Mouse (Mus musculus): ENCODE measurements around the gene Foxo3. TPM values are rescaled to one million over a fixed set of nuclear protein-coding genes. Genes with fewer than 3 reads are reported as not detected.

Gene Foxo3
- polyA plus RNA-seq (2012; rRNA removed) (16.6 and 23.4 TPM in 2 replicates), polyA plus RNA-seq (2014; fragmentation: Nextera tagmentation; extraction: Ambion mirVana) (10.8 and 11.7 TPM in 2 replicates)

DNA sequence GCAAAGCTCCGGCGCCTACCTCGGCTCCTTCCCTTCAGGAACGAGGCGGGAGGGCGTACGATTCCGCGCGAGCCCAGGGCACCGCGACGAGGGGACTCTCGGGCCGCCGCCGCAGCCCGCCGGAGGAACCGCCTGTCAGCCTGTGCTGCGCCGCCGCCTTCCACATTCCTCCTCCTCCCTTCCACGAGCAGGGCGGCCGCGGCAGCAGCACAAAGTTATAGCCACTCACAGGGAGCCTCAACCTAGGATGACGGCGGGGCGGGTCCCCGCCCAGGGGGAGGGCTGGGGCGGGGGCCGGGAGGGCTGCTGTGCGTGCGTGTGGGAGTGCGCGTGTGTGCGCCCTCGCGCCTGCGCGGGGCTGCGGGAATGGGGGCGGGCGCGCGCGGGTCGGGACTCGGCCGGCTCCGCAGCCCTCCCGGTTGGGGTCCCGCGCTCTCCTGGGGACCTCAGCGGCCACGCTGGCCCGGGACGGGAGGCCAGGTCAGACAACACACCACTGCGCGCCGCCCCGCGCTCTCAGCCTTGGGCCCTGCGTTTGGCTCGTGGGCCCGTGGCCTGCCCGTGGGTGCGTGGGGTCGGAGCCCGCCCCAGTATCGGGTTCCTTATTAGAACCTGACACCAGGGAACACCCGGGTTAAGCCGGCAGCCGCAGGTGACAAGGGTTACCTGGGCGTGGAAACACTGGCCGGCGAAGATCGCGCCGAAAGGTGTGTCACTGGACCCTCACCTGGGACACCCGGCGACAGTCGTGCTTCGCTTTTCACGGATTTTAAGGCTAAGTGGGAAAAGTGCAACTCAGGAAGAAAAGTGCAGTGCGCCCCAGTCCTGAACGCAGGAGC is at the start of gene Foxo3:
TSS of gene Foxo3 (minus strand) at position 249 of the 839 bp plus-strand sequence.
- peaks cover 11% of the 10 kb centered on the region for H3K36me3 ChIP-seq (ENCODE audit: control insufficient read depth, insufficient read depth, low read length)
- H3K27ac ChIP-seq (replicated peaks; ENCODE audit: low read depth, low read length) = peak within 1 kb of the TSS; percentile 97
- peak within 1 kb of the TSS; percentile 97 for H3K4me2 ChIP-seq (replicated peaks; ENCODE audit: low read depth, low read length, severe bottlenecking)
- peak; percentile 84 for ATAC-seq (ENCODE audit: low FRiP score, low read depth)
- 0 out of 2 replicates have a peak, but pooled peaks have one; percentile 9 for TF ChIP-seq POLR2A (IDR thresholded peaks at IDR 0.05; ENCODE audit: borderline replicate concordance, extremely low read depth, insufficient read depth, insufficient read length)
- H3K4me1 ChIP-seq (ENCODE audit: control insufficient read depth, insufficient read depth, low read length) = peaks cover 29% of the 10 kb centered on the region
- WGBS = under 1% methylated on average over 59 of the region's 88 CpGs
- no peaks in the 10 kb centered on the region for H3K27me3 ChIP-seq (ENCODE audit: control insufficient read depth, insufficient read depth, low read length)
- H3K9me3 ChIP-seq (ENCODE audit: control insufficient read depth, low read length) = no peaks in the 10 kb centered on the region
- DNase-seq (ENCODE audit: low spot score) = peak; percentile 92
- peak within 1 kb of the TSS; percentile 77 for H3K9ac ChIP-seq (ENCODE audit: low read depth, low read length, severe bottlenecking)
- peak within 1 kb of the TSS; percentile 85 for H3K4me3 ChIP-seq (replicated peaks; ENCODE audit: low read length)

DNA sequence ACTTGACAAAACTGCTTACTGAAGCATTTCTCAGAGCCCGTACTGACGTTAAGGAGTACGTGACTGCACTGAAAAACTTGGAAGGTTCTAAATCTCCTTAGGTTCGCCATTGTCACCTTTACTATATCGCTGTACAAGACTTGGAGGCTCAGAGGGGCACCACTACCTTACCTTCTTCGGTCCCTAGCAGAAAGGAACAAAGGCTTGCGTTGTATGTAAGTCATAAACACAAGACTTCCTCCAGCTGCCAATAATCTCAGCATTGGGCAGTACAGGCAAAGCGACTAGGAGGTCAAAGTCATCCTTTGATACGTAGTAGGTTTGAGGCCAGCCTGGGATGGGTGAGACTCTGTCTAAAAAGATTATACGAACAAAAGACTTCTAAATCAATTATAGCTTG is 48.8 kb upstream of the Foxo3 start:
- no peak overlapping the region for H3K9ac ChIP-seq (ENCODE audit: low read depth, low read length, severe bottlenecking)
- DNase-seq (ENCODE audit: low spot score) (no peak), ATAC-seq (ENCODE audit: low FRiP score, low read depth) (no peak)
- no peaks in the 10 kb centered on the region for H3K9me3 ChIP-seq (ENCODE audit: control insufficient read depth, low read length)
- no peaks in the 10 kb centered on the region for H3K27me3 ChIP-seq (ENCODE audit: control insufficient read depth, insufficient read depth, low read length)
- no peaks in the 10 kb centered on the region for H3K4me1 ChIP-seq (ENCODE audit: control insufficient read depth, insufficient read depth, low read length)
- H3K36me3 ChIP-seq (ENCODE audit: control insufficient read depth, insufficient read depth, low read length) = no peaks in the 10 kb centered on the region
- 86% methylated on average over 10 of the region's 10 CpGs for WGBS
- TF ChIP-seq POLR2A (IDR thresholded peaks at IDR 0.05; ENCODE audit: borderline replicate concordance, extremely low read depth, insufficient read depth, insufficient read length) = no peak
- no peak overlapping the region for H3K4me3 ChIP-seq (replicated peaks; ENCODE audit: low read length)
- H3K4me2 ChIP-seq (replicated peaks; ENCODE audit: low read depth, low read length, severe bottlenecking) = no peak overlapping the region
- H3K27ac ChIP-seq (replicated peaks; ENCODE audit: low read depth, low read length) = no peak overlapping the region

DNA sequence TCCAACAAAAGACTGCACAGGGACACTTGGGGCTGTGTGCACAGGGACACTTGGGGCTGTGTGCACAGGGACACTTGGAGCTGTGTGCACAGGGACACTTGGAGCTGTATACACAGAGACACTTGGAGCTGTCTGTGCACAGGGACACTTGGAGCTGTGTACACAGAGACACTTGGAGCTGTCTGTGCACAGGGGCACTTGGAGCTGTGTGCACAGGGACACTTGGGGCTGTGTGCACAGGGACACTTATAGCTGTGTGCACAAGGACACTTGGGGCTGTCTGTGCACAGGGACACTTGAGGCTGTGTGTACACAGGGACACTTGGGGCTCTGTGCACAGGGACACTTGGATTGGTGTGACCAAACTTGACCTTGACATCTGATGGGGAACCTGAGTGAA is 47.4 kb upstream of the Foxo3 start:
- ATAC-seq (ENCODE audit: low FRiP score, low read depth) = no peak
- no peak overlapping the region for H3K9ac ChIP-seq (ENCODE audit: low read depth, low read length, severe bottlenecking)

DNA sequence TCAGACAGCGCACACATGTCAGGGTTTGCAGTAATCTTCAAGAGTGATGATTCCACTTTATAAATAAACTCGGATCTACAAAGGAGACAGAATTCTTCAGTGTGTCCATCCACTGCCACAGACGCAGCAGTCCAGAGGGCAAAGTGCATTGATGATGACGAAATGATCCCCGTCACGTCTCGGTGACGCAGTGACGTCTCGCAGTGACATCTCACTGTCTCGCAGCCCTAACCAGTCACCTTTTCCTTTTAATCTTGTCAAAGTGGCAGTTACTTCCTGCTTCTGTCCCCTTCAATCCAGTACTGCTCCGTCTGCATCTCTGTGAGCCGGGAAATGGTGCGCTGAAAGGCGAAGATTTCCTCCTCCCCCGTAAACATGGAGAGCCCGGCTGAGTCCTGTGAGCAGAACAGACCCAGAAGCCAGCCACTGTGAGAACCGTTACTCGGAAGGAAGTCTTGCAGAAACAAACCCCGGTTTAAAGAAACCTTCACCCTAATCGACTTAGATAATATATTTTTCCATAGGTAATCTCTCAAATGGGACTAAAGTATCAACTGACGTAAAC is 36.7 kb upstream of the Foxo3 start:
- no peaks in the 10 kb centered on the region for H3K4me1 ChIP-seq (ENCODE audit: control insufficient read depth, insufficient read depth, low read length)
- no peaks in the 10 kb centered on the region for H3K9me3 ChIP-seq (ENCODE audit: control insufficient read depth, low read length)
- no peak overlapping the region for H3K9ac ChIP-seq (ENCODE audit: low read depth, low read length, severe bottlenecking)
- WGBS = 78% methylated on average over 22 of the region's 22 CpGs
- no peak for TF ChIP-seq POLR2A (IDR thresholded peaks at IDR 0.05; ENCODE audit: borderline replicate concordance, extremely low read depth, insufficient read depth, insufficient read length)
- no peaks in the 10 kb centered on the region for H3K36me3 ChIP-seq (ENCODE audit: control insufficient read depth, insufficient read depth, low read length)
- no peak for DNase-seq (ENCODE audit: low spot score)
- no peak overlapping the region for H3K4me3 ChIP-seq (replicated peaks; ENCODE audit: low read length)
- no peak overlapping the region for H3K4me2 ChIP-seq (replicated peaks; ENCODE audit: low read depth, low read length, severe bottlenecking)
- H3K27me3 ChIP-seq (ENCODE audit: control insufficient read depth, insufficient read depth, low read length) = no peaks in the 10 kb centered on the region
- H3K27ac ChIP-seq (replicated peaks; ENCODE audit: low read depth, low read length) = no peak overlapping the region
- ATAC-seq (ENCODE audit: low FRiP score, low read depth) = no peak

More for the DNA sequence above, 47.4 kb upstream of the Foxo3 start:
- no peaks in the 10 kb centered on the region for H3K4me1 ChIP-seq (ENCODE audit: control insufficient read depth, insufficient read depth, low read length)
- no peak overlapping the region for H3K27ac ChIP-seq (replicated peaks; ENCODE audit: low read depth, low read length)
- no peak overlapping the region for H3K4me2 ChIP-seq (replicated peaks; ENCODE audit: low read depth, low read length, severe bottlenecking)
- no peak for TF ChIP-seq POLR2A (IDR thresholded peaks at IDR 0.05; ENCODE audit: borderline replicate concordance, extremely low read depth, insufficient read depth, insufficient read length)
- H3K4me3 ChIP-seq (replicated peaks; ENCODE audit: low read length) = no peak overlapping the region
- no peak for DNase-seq (ENCODE audit: low spot score)
- H3K27me3 ChIP-seq (ENCODE audit: control insufficient read depth, insufficient read depth, low read length) = no peaks in the 10 kb centered on the region
- H3K9me3 ChIP-seq (ENCODE audit: control insufficient read depth, low read length) = no peaks in the 10 kb centered on the region
- H3K36me3 ChIP-seq (ENCODE audit: control insufficient read depth, insufficient read depth, low read length) = no peaks in the 10 kb centered on the region

DNA sequence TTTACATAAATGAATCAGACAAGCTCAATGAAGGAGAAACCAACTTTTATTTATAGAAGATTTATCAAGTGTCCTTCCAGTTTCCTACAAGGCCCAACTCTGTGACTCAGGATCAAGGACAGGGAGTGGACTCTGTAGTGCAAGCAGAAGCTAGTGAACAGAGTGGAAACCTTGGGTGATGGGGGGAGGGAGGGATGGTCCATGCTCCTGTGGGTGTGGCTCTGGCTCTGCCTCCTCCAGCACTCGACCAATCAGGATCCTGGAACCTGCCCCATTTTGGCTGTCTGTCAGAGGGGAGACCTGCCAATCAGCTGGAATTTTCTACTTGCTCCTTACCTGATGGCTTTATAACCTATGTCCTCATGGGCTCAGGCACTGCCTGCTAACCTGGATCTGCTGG is 36.0 kb upstream of the Foxo3 start:
- H3K4me2 ChIP-seq (replicated peaks; ENCODE audit: low read depth, low read length, severe bottlenecking) = no peak overlapping the region
- no peak overlapping the region for H3K27ac ChIP-seq (replicated peaks; ENCODE audit: low read depth, low read length)
- H3K9me3 ChIP-seq (ENCODE audit: control insufficient read depth, low read length) = no peaks in the 10 kb centered on the region
- ATAC-seq (ENCODE audit: low FRiP score, low read depth) (no peak), DNase-seq (ENCODE audit: low spot score) (no peak)
- H3K4me3 ChIP-seq (replicated peaks; ENCODE audit: low read length) = no peak overlapping the region
- H3K4me1 ChIP-seq (ENCODE audit: control insufficient read depth, insufficient read depth, low read length) = no peaks in the 10 kb centered on the region
- TF ChIP-seq POLR2A (IDR thresholded peaks at IDR 0.05; ENCODE audit: borderline replicate concordance, extremely low read depth, insufficient read depth, insufficient read length) = no peak
- 100% methylated on average over 1 of the region's 1 CpGs for WGBS
- no peaks in the 10 kb centered on the region for H3K36me3 ChIP-seq (ENCODE audit: control insufficient read depth, insufficient read depth, low read length)
- H3K9ac ChIP-seq (ENCODE audit: low read depth, low read length, severe bottlenecking) = no peak overlapping the region
- H3K27me3 ChIP-seq (ENCODE audit: control insufficient read depth, insufficient read depth, low read length) = no peaks in the 10 kb centered on the region

Data from limb, embryonic 14.5 days (tissue).